Mouse (Mus musculus) frontal cortex, postnatal 36 days (tissue): ENCODE data around the gene Ccl3.

ENCODE experiments used
- DNase-seq, 2 experiments: peaks; one replicate each; pipeline ENCODE4 v3.0.0; 2022; ENCODE audit warnings: low spot score in 2 of 2

Ccl3 gene

DNA sequence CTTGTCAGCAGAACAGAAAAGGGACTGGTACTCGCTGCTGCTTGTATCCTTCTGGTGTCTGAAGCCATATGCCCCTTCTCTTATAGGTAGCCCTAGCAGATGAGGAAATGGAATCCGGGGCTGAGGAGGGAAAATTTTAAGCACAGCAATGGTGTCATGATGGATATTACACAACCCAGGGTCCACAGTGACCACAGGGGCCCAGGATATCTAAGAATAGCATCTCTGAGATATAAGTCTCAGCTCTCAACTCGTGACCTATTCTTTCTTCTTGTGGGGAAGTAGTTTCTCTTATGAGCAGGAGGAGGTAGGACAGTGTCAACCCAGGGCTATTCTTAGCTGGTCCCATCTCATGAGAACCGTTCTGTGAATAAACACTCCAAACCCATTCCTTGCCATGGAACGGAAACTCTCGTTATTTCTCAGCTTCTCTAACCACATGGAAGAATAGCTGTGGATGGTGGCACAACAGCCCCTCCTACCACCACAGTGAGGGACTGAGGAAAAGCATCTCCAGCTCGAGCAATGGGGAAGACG lies at the start of gene Ccl3:
Gene Ccl3, minus strand, starts transcription at position 51 of the 537 bp plus-strand sequence.
- no peak for DNase-seq

DNA sequence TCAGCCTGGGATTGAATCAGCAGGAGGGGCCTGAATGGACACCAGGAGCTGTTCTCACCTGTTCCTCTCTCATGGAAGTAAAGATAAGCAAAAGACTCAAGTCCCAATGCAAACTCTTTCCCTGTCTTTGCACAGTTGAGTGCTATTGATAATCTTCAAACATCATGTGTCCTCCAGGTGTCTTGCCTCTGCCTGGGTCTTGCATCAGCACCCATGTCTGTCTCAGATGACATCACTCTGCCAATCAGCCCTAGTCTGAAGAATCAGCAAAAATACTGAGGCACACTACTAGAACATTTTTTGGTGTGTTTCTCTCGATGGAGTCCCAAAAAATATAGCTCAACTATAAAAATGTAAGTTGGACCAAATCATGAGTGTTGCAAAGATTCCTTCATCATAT lies 42.9 kb upstream of the Ccl3 start:
- DNase-seq: no peak

- DNase-seq: no peak
Observed at GRCm38 (mm10) chr11:83689918-83690317, 40.8 kb upstream of the Ccl3 start.

DNA sequence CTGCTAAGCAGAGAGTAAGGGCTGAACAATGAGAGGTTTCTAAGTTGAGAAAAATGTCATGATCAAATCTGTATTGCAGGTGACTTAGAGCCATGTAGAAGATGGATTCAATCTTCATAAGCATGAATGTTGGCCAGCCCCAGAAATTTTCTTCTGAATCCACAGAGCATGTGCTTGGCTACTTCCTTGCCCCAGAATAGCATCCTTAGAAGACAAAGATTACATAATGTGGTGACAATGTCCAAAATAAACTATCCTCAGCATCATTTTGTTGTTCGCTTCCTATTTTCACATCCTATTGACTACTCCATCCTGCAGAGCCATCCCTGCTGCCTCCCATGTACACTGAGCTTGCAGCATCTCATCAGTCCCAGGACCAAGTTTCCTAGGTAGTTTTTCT lies 26.5 kb upstream of the Ccl3 start:
- no peak for DNase-seq

DNA sequence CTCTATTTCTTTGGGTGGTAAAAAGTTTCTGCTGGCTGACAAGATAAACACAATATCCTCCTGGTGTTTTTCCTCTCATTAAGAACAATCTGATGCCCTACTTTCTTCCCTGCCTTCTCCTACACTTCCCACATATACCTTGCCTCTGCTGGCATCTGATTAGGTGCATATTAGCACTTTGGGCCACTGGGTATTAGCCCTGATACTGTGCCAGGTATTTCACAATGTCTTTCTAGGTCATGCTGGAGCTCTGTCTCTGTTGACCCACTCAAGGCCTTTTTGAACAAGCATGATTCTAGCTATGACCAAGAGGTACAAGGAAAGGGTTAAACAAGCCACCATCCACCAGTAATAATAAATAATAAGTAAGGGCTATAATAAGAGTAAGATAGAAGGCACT lies 22.6 kb upstream of the Ccl3 start:
- DNase-seq: no peak

GRCm38 (mm10) chr11:83663532-83663931 lies 14.4 kb upstream of the Ccl3 start:
- no peak for DNase-seq

DNA sequence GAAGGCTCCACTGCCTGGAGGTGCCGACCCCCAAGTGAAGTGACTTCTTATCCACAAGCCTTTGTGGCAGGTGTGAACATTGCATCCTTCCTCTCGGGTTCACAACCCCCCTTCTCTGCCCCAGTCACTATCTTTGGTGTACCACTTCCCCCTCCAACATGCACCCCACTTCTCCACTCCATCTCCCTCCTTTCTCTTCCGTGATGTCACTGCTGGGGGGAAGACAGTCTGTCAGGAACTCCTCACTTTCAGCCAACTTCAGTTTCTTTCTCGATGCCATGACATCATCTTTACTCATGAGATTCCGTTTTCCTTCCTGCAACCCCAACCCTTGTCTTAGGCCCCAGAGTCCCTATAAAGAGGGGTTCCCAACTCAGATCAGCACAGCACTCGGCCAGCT lies 13.0 kb upstream of the Ccl3 start, which contains the start of gene Ccl4:
Gene Ccl4, plus strand, starts transcription at position 381 of the 400 bp plus-strand sequence.
- no peak for DNase-seq

DNA sequence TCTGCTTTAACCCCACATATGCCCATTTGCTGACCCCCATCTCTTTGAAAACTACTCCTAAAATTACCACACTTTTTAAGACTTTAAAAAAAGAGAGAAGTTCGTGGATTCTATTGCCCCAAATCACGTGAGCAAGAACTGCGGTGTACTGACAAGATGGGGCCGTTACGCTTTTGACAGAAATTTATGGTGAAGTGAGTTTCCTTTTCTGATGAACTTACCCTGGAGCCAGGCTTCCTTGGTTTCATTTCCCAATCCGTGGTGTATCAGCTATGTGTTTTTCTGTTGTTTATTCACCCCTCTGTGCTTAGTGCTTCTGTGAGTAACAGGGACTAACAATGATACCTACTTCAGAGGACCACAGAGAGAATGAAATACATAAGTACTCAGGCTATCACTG lies 9.6 kb upstream of the Ccl3 start:
- no peak for DNase-seq

DNA sequence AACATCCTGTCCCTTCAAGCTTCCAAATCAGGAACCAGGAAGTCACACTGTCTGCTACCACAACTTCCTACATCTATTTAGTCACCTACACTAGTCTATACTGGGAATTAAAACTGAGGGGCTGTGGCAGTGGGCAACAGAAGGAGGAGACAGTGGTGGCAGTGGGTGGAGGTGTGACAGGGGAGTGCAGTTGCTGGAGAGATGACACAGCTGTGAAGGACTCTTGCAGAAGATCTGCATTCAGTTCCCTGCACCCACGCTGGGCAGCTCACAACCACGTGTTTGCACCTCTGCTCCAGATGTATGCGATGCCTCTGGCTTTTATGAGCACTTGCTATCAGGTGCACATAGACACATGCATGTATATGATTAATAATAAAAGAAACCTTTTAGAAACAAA lies 8.4 kb upstream of the Ccl3 start:
- DNase-seq: no peak

- DNase-seq: no peak
Observed at GRCm38 (mm10) chr11:83654606-83655005, 5.5 kb upstream of the Ccl3 start.

- no peak for DNase-seq
Observed at GRCm38 (mm10) chr11:83646356-83647149, 2.6 kb downstream of the Ccl3 start.

DNA sequence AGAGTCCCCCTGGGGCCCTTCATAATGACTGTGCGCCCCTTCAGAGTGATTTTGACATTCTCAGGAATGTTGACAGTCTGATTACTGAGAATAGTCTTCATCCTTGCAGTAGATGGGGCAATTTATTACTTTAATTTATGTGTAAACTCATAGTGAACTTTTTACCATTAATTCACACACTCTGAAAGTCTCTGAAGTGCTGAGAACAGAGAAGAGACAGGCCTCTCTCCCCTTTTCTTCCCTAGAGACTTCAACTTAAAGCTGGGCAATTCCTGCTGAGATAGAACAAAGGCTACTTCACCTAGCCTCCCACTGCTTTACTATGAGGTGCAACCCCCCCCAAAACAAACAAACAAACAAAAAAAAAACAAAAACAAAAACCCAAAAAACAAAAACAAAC lies 3.6 kb downstream of the Ccl3 start, which contains the start of gene Rpl9-ps1:
Gene Rpl9-ps1, minus strand, starts transcription at position 101 of the 400 bp plus-strand sequence.
- no peak for DNase-seq

DNA sequence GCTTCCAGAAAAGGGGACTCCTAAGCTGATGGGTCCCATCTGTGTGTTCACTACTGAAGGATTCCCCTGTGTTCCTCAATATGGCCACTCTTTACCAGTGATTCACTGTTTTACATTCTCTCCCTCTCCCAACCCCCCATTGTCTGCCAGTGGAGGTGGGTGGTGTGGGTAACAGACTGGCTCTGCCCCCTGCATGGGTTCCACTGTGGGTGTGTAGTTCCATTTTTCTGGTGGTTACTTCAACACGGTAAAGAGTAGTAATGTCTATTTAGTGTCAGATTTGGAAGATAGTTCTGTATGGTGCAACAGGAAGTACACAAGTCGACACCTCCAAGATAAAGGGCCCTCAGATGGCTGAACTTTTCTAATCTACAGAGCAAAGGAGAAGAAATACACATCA lies 7.9 kb downstream of the Ccl3 start:
- no peak for DNase-seq

DNA sequence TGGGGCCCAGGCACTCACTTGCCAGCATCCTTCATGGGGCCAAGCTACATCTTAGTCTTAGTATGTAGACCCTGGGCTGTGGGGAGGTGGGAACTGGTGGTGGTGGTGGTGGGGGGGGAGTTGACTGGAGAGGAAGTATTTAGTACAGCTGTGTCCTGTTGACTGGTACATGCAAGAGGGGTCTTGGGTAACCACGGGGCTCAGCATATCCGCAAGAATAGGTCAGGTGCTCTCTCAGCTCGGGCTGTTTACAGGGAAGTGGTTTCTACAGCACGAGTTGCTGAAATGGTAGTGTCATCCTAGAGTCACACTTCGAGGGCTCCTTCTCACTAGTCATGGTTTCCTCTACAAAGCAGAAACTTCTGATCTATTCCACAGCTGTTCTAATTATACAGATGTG lies 9.0 kb downstream of the Ccl3 start:
- DNase-seq: no peak

GRCm38 (mm10) chr11:83639533-83639932 lies 9.6 kb downstream of the Ccl3 start:
- no peak for DNase-seq

DNA sequence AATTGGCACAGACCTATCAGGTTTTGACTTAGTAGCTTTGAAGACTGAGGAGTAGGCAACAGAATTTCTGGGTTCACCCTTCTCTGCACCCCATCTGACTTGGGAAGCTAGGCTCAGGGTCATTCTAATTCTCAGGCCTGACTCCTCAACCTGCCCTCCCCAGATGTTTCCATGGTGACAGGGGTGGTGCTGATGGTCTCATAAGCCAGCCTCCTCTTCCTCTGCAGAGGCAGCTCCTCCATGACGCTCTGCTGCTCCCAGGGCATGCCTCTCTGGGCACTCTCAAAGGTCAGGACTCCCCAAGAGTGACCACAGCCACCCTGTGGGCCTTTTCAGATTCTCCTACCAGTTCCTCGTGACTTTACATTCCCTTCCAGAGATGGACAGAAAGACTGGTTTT lies 10.2 kb downstream of the Ccl3 start:
- DNase-seq: no peak

DNA sequence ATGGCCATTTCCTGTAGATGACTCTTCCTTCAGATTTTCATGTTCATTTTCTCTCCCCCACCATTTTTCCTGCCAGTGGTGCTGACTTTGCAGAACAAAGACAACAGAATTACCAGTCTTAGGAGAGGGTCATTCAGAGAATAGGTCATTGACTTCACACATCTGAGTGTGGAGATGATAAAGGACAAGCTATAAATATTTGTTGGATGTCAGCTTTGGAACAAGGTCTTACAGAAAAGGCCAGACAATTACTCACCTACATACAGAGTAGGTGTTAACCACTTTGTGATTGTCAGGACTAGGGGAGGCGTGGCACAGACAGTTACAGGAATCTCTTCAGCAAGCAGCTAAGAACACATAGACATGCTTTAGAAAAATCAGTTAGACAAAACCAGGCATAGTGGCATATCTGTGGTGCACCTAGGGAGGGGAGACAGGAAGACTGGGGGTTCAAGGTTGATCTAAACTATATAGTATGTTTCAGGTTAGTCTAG lies 12.4 kb downstream of the Ccl3 start:
- no peak for DNase-seq

DNA sequence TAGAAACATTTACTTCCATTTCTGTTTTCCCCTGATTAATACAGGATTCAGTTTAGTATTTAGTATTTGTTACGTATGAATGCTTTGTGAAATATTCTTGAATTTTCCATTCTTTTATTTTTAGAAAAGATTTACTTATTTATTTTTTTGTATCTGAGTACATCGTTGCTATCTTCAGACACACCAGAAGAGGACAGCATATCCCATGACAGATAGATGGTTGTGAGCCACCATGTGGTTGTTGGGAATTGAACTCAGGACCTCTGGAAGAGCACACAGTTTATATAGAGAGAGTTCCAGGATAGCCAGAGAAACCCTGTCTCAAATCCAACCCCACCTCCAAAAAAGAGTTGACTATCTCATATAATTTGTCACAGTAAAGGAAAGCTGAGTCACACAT lies 14.3 kb downstream of the Ccl3 start:
- DNase-seq: no peak

DNA sequence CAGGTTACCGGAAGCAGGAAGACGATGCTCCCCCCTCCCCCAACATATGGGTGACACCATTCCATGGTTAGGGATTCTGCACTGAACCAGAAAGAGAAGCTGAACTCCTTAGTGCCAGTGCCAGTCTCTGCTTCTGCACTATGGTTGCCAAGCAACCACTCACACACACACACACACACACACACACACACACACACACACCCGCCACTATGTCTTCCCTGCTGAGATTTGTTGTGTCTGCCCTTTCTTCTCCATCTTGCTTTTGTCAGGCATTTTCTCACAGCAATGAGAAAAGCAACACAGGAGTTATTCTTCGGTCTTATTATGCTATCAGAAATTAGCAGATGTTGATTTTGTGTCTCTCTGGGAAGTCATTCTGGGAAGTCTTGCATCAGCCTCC lies 14.7 kb downstream of the Ccl3 start:
- no peak for DNase-seq

GRCm38 (mm10) chr11:83632744-83633143 lies 16.4 kb downstream of the Ccl3 start:
- no peak for DNase-seq

DNA sequence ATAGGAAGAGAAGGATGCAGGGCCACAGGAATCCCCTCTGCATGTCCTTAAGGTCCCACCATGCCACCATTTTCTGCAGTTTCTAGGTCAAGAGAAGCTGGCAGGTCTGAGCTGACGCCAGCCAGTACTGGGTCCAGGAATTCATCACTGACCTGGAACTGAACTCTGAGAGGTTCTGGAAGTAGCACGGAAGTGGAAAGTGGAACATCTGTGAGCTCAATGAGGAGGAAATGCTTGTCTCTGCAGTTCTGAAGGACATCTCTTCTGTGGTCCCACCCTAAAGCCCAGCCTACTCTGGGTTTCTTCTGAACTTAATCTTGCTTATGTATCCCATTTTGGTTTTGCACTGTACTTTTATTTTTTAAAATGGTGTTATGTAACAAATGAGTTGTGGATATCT lies 18.1 kb downstream of the Ccl3 start:
- DNase-seq: no peak

DNA sequence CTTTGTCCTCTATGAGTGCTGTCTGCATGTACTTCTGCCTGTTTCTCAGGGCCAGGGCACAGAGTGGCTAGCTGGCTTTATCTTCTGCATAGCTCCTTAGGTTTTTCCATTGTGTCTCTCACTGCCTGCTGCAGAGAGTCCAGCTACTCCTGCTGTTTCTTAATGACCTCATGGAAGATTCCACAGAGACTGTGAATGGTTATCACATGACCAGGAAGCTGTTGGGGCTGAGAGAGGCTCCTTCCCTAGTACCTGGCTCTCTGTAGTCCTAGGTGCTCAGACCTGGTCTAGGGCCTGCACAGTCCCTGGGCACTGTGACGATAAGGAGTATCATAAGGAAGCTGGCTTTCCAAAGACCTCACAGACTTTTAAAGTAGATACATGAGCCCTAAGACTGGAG lies 18.5 kb downstream of the Ccl3 start:
- DNase-seq: no peak

DNA sequence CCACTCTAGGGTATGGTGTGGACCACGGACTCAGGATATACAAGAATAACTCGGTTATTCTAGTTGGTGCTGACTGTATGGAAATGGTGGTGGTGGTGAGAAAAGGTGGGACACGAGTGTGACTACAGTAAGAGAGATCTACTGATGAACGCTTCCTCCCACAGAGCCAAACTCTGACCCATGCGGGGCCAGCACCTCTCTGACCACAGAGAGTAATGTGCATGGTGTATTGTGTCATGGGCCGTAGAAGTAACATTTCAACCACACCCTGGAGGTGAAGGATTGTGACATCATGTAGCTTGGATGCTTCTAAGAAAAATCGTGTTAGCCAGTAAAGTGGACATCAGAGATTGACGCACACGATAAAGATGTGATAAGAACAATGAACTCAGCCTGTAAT lies 20.3 kb downstream of the Ccl3 start:
- DNase-seq: no peak
